Mouse (Mus musculus) granulocyte monocyte progenitor cell, adult 5-6 weeks (primary cell): ENCODE data around the gene Hck. TPM values are rescaled to one million over a fixed set of nuclear protein-coding genes. Genes with fewer than 3 reads are reported as not detected.
A peak's percentile ranks its signal among the peaks of the same experiment; 100 is the strongest.

Source experiments
- ATAC-seq: replicated peaks from 2 replicates; pipeline ENCODE4 v1.8.0; 2016; ENCODE audit warnings: mild to moderate bottlenecking, moderate TSS enrichment, inconsistent platforms; ENCODE audit not compliant: poor library complexity, severe bottlenecking
- total RNA-seq, 2 experiments: library from RNA; stranded (forward) in 1 of 2; stranded (reverse) in 1 of 2; fragments of 200-712, 200-1000 nt in 1 of 2; fragments of >200 nt in 1 of 2; fragmentation: Nextera tagmentation in 1 of 2; gene quantifications; 2 replicates each; pipeline ENCODE4 v1.2.3; 2014 to 2017

Hck gene
- total RNA-seq, 2 experiments from 2014 or later: 9.5 to 17.5 TPM

DNA sequence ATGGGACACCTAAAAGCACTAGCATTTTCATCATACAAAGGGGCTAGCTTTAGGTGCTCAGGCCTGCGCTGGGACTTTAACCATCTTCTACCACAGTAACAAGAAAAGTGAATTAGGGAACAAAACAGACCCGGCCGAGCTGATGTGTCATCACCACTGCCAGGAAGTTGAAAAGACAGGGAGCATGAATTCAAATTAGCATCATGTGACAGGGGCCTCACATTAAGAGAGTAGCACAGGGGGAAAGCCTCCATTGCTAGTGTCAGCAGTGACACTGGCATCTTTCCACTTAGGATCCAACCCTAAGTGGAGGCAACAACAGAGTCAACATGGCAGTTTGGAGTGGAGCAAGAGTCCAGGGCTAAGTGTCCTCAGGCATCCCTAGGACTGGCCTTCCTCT, 39.0 kb downstream of the Hck start:
- ATAC-seq: peak; percentile 40

GRCm38 (mm10) chr2:153147715-153148114, 39.4 kb downstream of the Hck start:
- peak; percentile 77 for ATAC-seq

- no peak for ATAC-seq
These were observed 41.5 kb downstream of the Hck start for GRCm38 (mm10) chr2:153149742-153150141.

- ATAC-seq: no peak
These were observed 42.8 kb downstream of the Hck start for GRCm38 (mm10) chr2:153151026-153151425.

- peak; percentile 49 for ATAC-seq
These were observed 43.8 kb downstream of the Hck start for GRCm38 (mm10) chr2:153151926-153152665.

- no peak for ATAC-seq
These were observed 44.8 kb downstream of the Hck start for GRCm38 (mm10) chr2:153153033-153153450.

GRCm38 (mm10) chr2:153157270-153157669, 49.0 kb downstream of the Hck start:
- no peak for ATAC-seq

- no peak for ATAC-seq
These were observed 51.9 kb downstream of the Hck start for GRCm38 (mm10) chr2:153160133-153160532.

DNA sequence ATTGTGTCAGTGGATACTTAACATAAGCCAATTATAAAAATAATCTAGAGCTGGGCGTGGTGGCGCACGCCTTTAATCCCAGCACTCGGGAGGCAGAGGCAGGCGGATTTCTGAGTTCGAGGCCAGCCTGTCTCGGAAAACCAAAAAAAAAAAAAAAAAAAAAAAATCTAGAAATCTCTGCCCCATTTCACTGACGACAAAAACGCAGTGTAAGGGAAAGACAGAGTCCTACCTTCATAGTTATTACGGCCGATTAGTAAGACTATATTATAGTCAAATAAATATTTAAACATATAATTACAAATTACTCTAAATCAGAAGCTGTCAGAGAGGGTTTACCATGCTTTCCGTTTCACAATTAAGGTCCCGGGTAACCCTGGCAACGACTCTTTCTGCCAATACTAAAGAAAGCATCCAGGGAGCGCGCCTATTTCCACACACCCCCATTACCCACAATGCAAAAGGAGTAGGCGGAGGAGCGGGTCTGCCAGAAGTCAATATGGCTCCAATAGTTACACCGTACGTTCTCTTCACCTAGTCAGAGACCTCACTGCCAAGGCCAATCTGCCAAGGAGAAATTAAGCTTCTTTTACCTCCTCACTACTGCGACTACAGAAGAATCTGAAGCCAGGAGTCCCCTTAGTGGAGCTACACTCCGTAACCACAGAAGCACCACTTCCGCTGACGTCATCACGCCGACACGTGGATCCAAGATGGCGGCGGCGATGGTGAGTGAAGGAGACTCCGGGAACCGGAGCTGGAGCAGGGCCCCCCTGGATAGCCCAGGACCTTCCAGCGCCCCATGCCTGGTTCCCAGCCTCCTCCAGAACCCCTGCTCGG, 52.8 kb downstream of the Hck start, which contains the start of gene Tm9sf4:
Gene Tm9sf4, plus strand, starts transcription at position 460 of the 840 bp plus-strand sequence.
- peak; percentile 70 for ATAC-seq

GRCm38 (mm10) chr2:153161684-153162080, 53.4 kb downstream of the Hck start:
- ATAC-seq: peak; percentile 56

- ATAC-seq: no peak
These were observed 58.9 kb downstream of the Hck start for GRCm38 (mm10) chr2:153167136-153167535.

- peak; percentile 51 for ATAC-seq
These were observed 60.0 kb downstream of the Hck start for GRCm38 (mm10) chr2:153168134-153168820.

DNA sequence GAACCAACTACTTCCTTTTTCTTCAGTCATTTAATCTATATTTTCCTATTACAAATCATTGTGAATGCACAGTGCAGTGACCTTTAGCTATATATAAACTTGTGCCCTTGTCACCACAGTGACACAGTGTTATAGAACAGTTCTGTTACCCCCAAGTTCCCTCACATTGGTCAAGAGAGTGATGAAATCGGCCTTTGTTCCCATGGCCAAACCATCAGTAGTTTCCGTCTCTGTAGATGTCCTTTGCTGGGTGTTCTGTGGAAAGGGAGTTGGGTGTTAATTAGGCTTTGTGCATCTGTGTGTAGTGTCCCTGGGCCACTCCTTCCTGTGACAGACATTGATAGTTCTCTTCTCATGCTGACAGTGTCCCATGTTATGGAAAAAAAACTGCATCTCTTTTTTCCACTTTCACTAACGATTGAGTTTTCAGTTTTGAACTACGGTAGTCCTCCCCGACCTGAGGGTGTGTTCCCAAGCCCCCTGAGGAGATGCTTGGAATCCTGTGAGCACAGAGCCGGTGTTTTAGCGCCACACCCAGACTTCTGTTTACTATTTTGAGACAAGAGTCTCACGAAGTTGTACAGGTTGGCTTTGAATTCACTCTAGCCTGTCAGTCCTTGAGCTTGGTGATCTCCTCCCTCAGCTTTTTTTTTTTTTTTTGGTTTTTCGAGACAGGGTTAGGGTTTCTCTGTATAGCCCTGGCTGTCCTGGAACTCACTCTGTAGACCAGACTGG, 62.4 kb downstream of the Hck start:
- ATAC-seq: peak; percentile 81

GRCm38 (mm10) chr2:153171966-153172365, 63.7 kb downstream of the Hck start:
- no peak for ATAC-seq

DNA sequence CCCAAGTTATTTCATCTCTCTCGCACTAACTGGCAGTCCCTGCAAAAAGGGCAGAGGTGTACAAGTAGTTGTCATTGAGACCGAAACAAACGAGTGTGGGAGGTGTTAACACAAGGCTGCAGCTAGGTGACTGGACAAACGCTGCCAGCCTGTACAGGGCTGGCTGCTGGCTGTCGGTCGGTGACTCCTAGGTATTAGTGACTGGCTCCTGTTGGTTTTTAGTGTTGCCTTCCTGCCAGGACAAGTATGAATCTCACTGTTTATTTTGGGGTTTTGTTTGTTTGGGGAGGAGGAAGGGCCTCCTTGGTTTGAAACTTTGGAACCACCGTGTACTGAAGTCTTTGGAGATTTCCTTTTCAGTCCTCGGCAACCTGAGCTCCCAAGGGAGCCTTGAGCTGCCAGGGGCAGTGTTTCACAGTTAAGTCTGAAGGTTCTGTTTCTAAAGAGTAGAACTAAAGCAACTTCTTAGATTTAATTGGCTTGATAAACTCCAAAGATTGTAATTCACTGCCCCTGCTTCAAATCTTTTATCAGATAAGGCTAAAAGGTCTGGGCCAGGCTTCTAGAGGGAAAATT, 67.8 kb downstream of the Hck start:
- ATAC-seq: no peak

DNA sequence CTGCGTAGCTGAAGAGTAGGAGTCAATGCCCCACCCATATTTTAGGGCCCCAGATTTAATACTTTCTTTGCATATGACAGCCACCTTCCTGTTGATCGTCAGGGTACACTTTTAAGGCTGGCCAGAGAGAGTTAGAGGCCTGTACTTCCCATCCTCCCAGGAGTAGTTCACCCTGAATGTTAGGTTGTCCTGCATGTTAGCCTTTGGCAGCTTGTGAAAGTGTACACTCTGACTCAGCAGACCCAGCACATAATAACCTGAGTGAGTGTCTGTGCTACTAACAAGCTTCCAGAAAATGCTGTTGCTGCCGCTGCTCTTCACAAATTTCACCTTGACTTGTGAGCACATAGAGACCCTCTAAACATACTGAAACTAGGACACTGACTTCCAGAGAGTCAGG, 68.9 kb downstream of the Hck start:
- ATAC-seq: no peak

DNA sequence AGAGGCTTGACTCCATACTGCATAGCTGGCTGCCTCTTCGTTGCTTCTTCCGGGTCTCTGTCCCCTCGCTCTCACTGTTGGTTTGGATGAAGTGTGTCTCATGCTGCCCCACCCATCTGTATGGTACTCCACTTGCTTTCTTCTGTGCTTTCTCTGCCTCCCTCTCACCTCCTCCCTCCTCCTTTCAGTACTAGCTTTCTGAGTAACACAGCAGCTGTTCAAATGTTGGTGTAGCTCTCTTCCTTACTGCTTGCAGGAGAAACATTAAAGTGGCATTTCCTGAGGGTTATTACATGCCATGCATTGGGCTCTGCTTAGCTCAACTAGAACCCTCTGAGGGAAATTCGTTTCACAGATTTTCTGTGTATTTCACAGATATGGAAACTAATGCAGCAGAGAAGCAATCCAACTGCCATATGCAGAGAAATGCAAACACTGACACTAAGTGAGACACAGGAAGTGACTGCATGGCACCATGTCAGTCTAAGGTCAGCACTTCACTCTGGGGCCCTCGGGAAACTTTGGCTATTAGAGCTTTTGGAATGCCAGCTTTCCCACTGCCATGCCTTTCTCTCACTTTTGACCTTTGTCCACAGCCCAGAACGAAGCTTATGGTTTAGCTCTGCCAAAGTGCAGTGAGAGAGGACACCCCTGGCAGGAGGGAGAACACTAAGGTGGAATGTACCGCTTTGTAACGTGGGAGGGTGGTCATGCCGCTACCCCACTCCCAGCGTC, 71.0 kb downstream of the Hck start:
- no peak for ATAC-seq

GRCm38 (mm10) chr2:153179961-153180360, 71.7 kb downstream of the Hck start:
- no peak for ATAC-seq

DNA sequence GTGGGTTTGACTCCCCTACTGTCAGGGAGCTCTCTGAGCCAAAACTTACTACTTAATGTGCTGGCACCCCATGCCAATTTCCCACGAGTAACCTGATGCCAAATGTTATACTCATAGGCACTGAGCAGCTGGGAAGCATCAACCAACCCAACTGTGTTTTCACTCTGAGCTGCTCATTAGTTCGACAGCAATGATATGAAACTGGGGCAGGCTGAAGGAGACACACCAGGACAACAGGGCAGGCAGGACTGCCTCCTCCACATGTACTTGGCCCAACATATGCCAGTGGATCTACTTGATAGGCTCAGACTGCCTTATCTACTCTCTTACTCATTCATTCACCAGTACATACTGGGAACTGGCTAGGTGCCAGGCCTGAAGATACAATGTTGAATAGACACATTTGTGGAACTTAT, 77.9 kb downstream of the Hck start:
- ATAC-seq: no peak
